Mouse (Mus musculus) hindbrain, postnatal 0 days (tissue): ENCODE data around the gene Tgif1. TPM values are rescaled to one million over a fixed set of nuclear protein-coding genes. Genes with fewer than 3 reads are reported as not detected.

Experiments
- ATAC-seq: fragments of 200-750 bp; cut with Nextera tagmentation; 2 replicates; pipeline ENCODE4 v1.8.0; 2017; ENCODE audit warnings: mild to moderate bottlenecking, moderate TSS enrichment, moderate library complexity
- DNase-seq: peaks from one replicate; pipeline ENCODE4 v3.0.0-alpha.2; 2015; ENCODE audit warnings: low spot score
- H3K27ac ChIP-seq: fragments of 300-500 bp; sonication (generic); 2 replicates; pipeline ENCODE4 v1.5.1; 2014; ENCODE audit warnings: mild to moderate bottlenecking
- H3K27me3 ChIP-seq: fragments of 300-500 bp; sonication (generic); 2 replicates; pipeline ENCODE4 v1.6.1; 2014; ENCODE audit warnings: low read length, mixed read lengths; ENCODE audit not compliant: insufficient read depth
- H3K36me3 ChIP-seq: fragments of 300-500 bp; sonication (generic); 2 replicates; pipeline ENCODE4 v1.6.1; 2014; ENCODE audit warnings: low read length, mixed read lengths; ENCODE audit not compliant: insufficient read depth
- H3K4me1 ChIP-seq: fragments of 300-500 bp; sonication (generic); 2 replicates; pipeline ENCODE4 v1.6.1; 2014; ENCODE audit warnings: antibody characterized with exemption, low read length, mixed read lengths; ENCODE audit not compliant: insufficient read depth
- H3K4me2 ChIP-seq: fragments of 300-500 bp; sonication (generic); 2 replicates; pipeline ENCODE4 v1.6.1; 2014; ENCODE audit warnings: low read depth, mild to moderate bottlenecking, low read length, moderate library complexity, mixed read lengths
- H3K4me3 ChIP-seq: fragments of 300-500 bp; sonication (generic); 2 replicates; pipeline ENCODE4 v1.5.1; 2014; ENCODE audit warnings: low read length
- H3K9ac ChIP-seq: fragments of 300-500 bp; sonication (generic); replicated peaks from 2 replicates; pipeline ENCODE4 v1.6.1; 2014; ENCODE audit warnings: mild to moderate bottlenecking, low read length, moderate library complexity, mixed read lengths
- H3K9me3 ChIP-seq: fragments of 300-500 bp; sonication (generic); 2 replicates; pipeline ENCODE4 v1.6.1; 2016; ENCODE audit warnings: low read length, mixed read lengths
- CTCF ChIP-seq: IDR thresholded peaks from 2 replicates; pipeline ENCODE4 v1.5.1; 2016; ENCODE audit warnings: antibody characterized with exemption, control low read depth, low read depth
- WGBS: fragments of 180-500 bp; shearing (Covaris S2); extraction: QIAGEN DNeasy Blood & Tissue Kit; methylation state at CpG from one replicate; pipeline ENCODE4 v1.1.7; 2014; 5-methylcytosine and 5-hydroxymethylcytosine counted together
- polyA plus RNA-seq: library from polyadenylated mRNA; unstranded; fragments of >200 nt; fragmentation: Nextera tagmentation; extraction: Ambion mirVana; gene quantifications from 2 replicates; pipeline ENCODE4 v1.2.1, GENCODE M21; 2015
- total RNA-seq: library from RNA; depleted of rRNA; stranded (reverse); fragments of >200 nt; gene quantifications from 2 replicates; pipeline ENCODE4 v1.2.3, GENCODE M21; 2014

The Tgif1 gene
- total and polyA plus RNA-seq, 2 experiments from 2014 or later, result 8.4 to 12.6 TPM

DNA sequence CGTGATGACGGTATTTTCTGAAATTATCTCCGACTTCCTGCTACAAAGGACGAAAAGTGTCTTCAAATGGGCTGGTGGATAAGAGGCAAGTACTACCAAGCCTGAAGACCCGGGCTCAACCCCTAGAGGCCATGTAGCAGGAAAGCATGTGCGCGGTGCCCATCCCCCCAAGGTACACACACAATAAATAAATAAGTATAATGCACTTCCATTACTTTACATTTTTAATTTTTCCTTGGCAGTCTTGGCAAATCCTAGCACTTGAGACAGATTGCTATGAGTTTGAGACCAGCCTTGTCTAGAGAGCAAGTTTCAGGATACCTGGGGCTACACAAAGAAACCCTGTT lies 20.4 kb upstream of the Tgif1 start:
- ATAC-seq (no peak), DNase-seq (peak; percentile 14)
- H3K27ac ChIP-seq, result 0 out of 2 replicates have a peak overlapping the region, but pooled peaks have one; percentile 72
- H3K4me1 ChIP-seq, result 0 out of 2 replicates have a peak, but pooled peaks cover 7% of the 10 kb centered on the region
- no peaks in the 10 kb centered on the region for H3K36me3 ChIP-seq
- H3K9me3 ChIP-seq, result no peaks in the 10 kb centered on the region
- H3K9ac ChIP-seq, result peak overlapping the region; percentile 35; the same call in 1 of the 2 replicates
- no peaks in the 10 kb centered on the region for H3K27me3 ChIP-seq
- WGBS, result 37% methylated on average over 7 of the region's 7 CpGs
- peak overlapping the region; percentile 61 for H3K4me2 ChIP-seq
- peak; percentile 26; the same call in 1 of the 2 replicates for TF ChIP-seq CTCF
- peak overlapping the region; percentile 31 for H3K4me3 ChIP-seq

DNA sequence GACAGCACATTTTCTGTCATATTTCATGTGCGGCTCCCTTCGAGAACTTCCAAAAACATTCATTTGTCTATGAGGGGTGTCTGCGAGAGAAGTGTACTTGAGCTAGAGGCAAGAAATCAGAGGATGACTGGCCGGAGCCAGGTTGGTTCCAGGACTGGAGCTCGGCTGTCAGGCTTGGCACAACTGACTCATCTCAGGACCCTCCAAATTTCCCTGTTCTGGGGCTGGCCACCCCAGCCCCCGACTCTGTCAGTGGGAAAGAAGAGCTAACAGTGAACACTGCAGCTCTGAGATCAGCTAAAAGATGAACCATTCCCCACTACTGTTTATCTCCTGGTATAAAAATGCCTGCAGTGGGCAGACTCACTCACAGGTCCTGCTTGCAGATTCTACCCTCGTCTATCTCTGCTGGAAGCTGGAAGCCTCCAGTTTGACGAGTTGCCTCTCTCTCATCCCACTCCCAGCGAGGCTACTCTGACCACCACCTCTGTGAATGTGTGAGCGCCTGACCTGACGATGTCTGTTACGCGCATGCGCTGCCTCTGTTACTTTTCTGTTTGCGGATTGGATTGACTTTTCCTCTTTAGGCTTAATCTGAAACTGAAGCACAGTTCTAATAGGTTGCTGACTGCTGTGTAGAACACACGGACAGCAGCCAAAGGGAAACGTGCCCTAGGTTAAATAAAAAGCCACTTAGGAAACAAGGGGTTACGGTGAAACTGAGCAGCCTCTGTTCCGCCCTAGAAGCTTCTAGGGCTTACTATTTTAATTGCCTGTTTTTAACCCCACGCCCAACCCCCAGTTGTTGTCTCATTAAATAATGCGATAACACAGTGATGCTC lies 19.8 kb upstream of the Tgif1 start:
- Histone ChIP-seq H3K4me2 (peak overlapping the region; percentile 61), H3K9me3 (no peaks in the 10 kb centered on the region), H3K4me1 (0 out of 2 replicates have a peak, but pooled peaks cover 7% of the 10 kb centered on the region), H3K27me3 (no peaks in the 10 kb centered on the region), H3K27ac (peak overlapping the region; percentile 72), H3K36me3 (no peaks in the 10 kb centered on the region), H3K9ac (peak overlapping the region; percentile 35; the same call in 1 of the 2 replicates), H3K4me3 (peak overlapping the region; percentile 31)
- no peak for TF ChIP-seq CTCF
- peak; percentile 70 for ATAC-seq
- WGBS, result 14% methylated on average over 21 of the region's 21 CpGs
- DNase-seq, result peak; percentile 71

DNA sequence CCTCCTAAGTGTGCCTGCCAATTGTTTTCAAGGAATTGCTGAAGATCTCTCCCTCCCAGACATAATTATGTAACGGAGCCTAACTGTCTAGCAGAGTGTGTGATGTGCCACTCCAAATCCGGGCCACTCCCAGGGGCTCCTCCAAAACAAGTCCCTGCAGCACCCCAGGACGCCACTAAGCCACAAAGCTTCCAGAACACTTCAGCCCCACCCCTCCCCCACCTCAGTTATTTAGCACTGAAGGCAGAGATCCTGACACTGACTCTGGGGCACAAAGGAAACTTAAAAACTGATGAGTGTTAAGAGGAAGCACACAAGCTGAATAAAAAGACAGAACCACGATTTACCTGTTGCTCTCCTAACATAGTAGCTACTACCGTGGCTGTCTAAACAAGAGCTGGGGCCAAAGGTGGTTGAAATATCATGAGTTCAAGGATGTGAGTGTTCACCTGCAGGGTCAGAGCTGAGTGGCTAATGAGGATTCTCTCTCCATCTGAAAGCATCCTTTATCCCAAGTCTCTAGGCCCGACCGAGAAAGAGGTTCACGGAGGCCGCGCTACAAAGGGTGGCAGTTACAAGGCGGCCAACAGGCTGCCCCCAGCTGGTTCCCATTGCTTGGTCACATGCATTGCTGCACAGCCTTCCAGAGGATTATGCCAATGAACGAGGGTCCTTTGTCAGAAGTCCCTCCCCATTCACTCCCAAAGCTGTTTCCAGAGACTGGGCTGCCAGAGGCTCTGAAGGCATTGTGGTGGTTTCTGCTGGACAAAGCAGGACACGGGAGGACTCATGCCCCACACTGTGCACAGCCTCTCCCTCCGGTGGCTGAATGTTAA lies 19.0 kb upstream of the Tgif1 start:
- no peak; the same call in 1 of the 2 replicates for TF ChIP-seq CTCF
- Histone ChIP-seq H3K4me3 (peak overlapping the region; percentile 31; the same call in 1 of the 2 replicates), H3K4me2 (peak overlapping the region; percentile 61), H3K4me1 (0 out of 2 replicates have a peak, but pooled peaks cover 7% of the 10 kb centered on the region), H3K27ac (peak overlapping the region; percentile 72; the same call in 1 of the 2 replicates), H3K9me3 (no peaks in the 10 kb centered on the region), H3K9ac (0 out of 2 replicates have a peak overlapping the region, but pooled peaks have one; percentile 31), H3K27me3 (no peaks in the 10 kb centered on the region), H3K36me3 (no peaks in the 10 kb centered on the region)
- DNase-seq, result peak; percentile 84
- peak; percentile 95 for ATAC-seq
- 10% methylated on average over 14 of the region's 14 CpGs for WGBS

DNA sequence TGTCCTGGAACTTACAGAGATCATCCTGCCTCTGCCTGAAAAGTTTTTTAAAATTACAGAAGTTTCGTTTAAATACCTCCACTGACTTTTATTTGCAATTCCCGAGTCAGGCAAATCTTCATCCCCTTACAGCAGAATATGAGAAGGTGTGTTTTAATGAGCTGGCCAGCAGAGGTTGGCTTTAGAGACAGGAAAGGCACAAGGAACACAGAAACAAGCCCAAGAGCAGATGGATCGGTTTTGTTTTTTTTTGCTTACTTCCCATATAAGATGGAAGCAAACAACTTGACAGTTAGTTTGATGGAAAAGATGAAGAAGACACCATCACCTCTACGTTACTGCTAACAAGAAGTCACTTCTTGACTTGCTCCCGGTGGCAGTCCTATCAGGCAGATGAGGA lies 18.3 kb upstream of the Tgif1 start:
- no peak overlapping the region for H3K9ac ChIP-seq
- H3K4me1 ChIP-seq, result 0 out of 2 replicates have a peak, but pooled peaks cover 7% of the 10 kb centered on the region
- H3K9me3 ChIP-seq, result no peaks in the 10 kb centered on the region
- no peak overlapping the region for H3K4me2 ChIP-seq
- no peak overlapping the region for H3K4me3 ChIP-seq
- DNase-seq, result no peak
- WGBS, result 64% methylated on average over 5 of the region's 5 CpGs
- TF ChIP-seq CTCF, result no peak
- ATAC-seq, result no peak
- no peak overlapping the region for H3K27ac ChIP-seq
- H3K36me3 ChIP-seq, result no peaks in the 10 kb centered on the region
- no peaks in the 10 kb centered on the region for H3K27me3 ChIP-seq

DNA sequence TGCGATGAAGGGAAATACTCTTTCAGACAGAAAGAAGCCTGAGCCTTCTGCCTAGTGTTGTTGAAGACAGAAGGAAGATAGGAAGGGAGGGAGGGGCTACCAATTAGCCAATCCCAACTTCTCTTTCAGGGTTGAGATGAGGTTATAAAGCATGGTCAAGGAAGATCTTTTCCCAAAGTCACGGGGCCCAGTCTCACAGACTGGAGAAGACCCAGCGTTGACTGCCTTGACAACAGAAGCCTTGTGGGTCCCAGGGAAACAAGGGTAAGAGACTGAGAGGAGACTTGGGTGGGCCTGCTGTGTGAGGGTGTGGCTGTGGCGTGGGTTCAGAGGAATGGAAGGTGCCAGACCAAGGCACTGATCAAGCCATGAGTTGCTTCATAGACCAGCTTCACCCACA lies 17.2 kb upstream of the Tgif1 start:
- WGBS, result 93% methylated on average over 4 of the region's 4 CpGs
- no peaks in the 10 kb centered on the region for H3K27me3 ChIP-seq
- no peak overlapping the region for H3K4me3 ChIP-seq
- H3K9me3 ChIP-seq, result no peaks in the 10 kb centered on the region
- no peaks in the 10 kb centered on the region for H3K36me3 ChIP-seq
- H3K9ac ChIP-seq, result no peak overlapping the region
- no peak for TF ChIP-seq CTCF
- ATAC-seq (no peak), DNase-seq (no peak)
- no peak overlapping the region for H3K27ac ChIP-seq
- 0 out of 2 replicates have a peak, but pooled peaks cover 7% of the 10 kb centered on the region for H3K4me1 ChIP-seq
- no peak overlapping the region for H3K4me2 ChIP-seq

DNA sequence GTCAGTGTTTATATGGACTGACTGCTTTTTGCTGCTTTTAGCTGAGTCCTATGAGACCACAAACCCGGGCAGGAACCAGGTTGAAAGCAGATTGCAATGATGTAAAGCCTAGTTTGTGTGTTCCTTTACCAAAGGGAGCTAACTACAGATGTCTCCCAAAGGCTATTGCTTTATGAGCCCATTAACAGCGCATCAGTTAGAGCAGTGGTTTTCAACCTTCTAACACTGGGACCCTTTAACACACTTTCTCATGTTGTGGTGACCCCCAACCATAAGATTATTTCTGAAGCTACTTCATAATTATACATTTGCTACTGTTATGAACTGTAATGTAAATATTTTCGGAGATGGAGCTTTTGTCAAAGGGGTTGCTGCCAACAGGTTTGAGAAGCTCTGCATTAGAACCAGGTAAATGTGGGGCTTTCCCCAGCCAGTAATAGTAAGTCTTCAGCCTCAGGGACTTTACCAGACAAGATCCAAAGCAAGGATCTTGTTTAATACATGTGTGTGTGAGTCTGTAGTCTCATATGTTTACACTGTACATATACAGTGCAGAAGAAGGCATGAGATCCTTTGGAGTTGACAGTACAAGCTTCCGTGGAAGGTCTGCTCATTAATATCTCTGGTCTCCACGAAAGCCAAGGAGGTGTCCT lies 15.4 kb upstream of the Tgif1 start:
- 91% methylated on average over 5 of the region's 5 CpGs for WGBS
- no peak for DNase-seq
- H3K27ac ChIP-seq, result no peak overlapping the region
- no peak overlapping the region for H3K4me3 ChIP-seq
- H3K4me2 ChIP-seq, result no peak overlapping the region
- H3K9ac ChIP-seq, result no peak overlapping the region
- no peaks in the 10 kb centered on the region for H3K36me3 ChIP-seq
- TF ChIP-seq CTCF, result no peak
- 0 out of 2 replicates have a peak, but pooled peaks cover 7% of the 10 kb centered on the region for H3K4me1 ChIP-seq
- no peaks in the 10 kb centered on the region for H3K9me3 ChIP-seq
- H3K27me3 ChIP-seq, result no peaks in the 10 kb centered on the region
- ATAC-seq, result no peak
